Mouse (Mus musculus) CH12.LX (cell line): ENCODE data around the gene Rhbdf2.

ENCODE experiments used
- BHLHE40 ChIP-seq: IDR thresholded peaks from 2 replicates; pipeline ENCODE4 v1.6.1; 2011; ENCODE audit warnings: mild to moderate bottlenecking, low read depth, low read length, improper control_type of control experiment
- CTCF ChIP-seq, 2 experiments: IDR thresholded peaks in 1 of 2; conservative IDR thresholded peaks in 1 of 2; 2 replicates each; pipeline ENCODE4 v1.5.1; 2011 to 2012; ENCODE audit warnings: low read depth in 2 of 2, low read length in 2 of 2, improper control_type of control experiment in 1 of 2, inconsistent platforms in 1 of 2, mild to moderate bottlenecking in 1 of 2, moderate library complexity in 1 of 2
- USF1 ChIP-seq: IDR thresholded peaks from 2 replicates; pipeline ENCODE4 v1.6.1; 2014; ENCODE audit warnings: low read depth, mild to moderate bottlenecking, inconsistent platforms, low read length, improper control_type of control experiment
- ZMIZ1 ChIP-seq: IDR thresholded peaks from 2 replicates; pipeline ENCODE4 v1.6.1; 2012; ENCODE audit warnings: low read depth, mild to moderate bottlenecking, inconsistent platforms, low read length, improper control_type of control experiment

GRCm38 (mm10) chr11:116660181-116660580 is 33.4 kb upstream of the Rhbdf2 start:
- TF ChIP-seq USF1 (no peak), BHLHE40 (no peak), CTCF (conservative IDR thresholded peaks at IDR 0.05 in 1 of 2, IDR thresholded peaks at IDR 0.05 in 1 of 2; ENCODE audit: low read depth in 2 of 2, low read length in 2 of 2) (no peak), ZMIZ1 (no peak)
